Mouse (Mus musculus): ENCODE data around the gene Ube2cbp.

The Ube2cbp gene

DNA sequence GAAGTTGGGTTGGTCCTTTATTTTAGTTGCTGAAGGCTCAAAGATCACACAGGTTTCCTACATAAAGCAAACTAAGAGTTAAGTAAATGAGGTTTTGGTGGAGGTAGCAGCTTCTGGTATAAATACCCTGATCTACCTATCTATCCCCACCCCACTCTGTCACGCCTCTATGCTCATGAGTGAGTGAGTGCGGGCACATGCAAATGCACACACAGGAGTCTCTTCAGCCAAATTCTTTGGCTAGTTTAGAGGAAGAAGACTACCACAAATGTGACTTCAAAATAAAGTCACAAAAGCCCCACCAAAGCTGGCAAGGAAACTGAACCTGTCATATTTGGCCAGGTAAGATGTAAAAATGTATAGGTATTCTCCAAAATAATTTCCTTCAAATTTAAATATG, 149.1 kb downstream of the Ube2cbp start:
- no peak for DNase-seq (ENCODE audit: low read depth)

DNA sequence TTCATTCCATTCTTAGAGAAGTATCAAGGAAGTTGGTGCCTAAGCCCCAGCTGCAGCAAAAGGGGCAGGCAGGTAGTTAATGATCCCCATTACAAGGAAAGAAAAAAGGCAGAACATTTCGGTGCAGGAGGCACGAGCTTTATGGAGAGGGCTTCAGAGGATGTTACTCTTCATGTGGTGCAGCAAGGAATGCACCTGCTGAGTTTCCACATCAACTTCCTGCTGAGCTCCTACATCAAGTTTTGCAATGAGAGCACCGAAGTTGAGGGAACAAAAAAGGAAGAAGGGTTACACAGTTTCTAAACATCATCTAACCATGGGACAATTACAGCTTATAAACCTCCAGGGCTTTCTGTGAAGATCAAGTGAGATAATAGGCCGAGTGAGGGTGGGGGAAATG, 156.1 kb downstream of the Ube2cbp start:
- DNase-seq (ENCODE audit: low read depth) = no peak

DNA sequence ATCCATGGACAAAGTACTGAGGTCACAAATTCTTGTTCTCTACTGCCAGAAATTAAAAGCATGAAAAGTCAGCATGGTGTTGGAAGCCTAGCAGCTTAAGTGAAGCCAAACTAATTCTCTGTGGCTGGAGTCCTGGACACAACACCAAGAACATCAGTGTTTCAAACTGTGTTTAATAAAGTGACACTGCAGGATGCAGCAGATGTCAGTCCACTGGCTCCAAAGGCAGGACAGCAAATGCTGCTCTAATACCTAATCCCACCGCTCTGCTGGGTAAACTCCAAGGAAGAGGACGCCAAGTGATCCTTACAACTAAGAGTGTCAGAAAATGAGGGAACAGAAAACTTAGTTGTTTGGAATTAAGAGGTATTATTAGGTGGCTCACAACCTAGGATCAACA, 158.2 kb downstream of the Ube2cbp start:
- no peak for DNase-seq (ENCODE audit: low read depth)

DNA sequence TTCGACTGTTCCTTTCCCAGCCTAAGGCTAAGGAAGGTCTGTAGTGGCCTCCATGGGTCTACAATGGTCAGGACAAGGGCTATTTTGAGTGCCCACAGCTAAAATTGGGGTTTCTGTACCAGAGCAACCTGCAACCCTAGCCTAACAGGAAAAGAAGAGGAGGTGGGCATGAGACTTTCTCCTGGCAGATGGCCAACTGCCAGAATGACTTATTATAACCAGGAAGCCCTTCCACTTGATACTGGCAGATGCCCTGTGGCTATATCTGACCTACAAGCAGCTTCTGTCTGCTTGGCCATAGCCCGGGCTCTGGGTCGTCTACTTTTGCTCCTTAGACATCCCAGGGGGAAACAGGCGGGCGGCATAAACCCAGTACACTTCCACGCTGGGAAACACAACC, 163.3 kb downstream of the Ube2cbp start:
- no peak for DNase-seq (ENCODE audit: low read depth)

DNA sequence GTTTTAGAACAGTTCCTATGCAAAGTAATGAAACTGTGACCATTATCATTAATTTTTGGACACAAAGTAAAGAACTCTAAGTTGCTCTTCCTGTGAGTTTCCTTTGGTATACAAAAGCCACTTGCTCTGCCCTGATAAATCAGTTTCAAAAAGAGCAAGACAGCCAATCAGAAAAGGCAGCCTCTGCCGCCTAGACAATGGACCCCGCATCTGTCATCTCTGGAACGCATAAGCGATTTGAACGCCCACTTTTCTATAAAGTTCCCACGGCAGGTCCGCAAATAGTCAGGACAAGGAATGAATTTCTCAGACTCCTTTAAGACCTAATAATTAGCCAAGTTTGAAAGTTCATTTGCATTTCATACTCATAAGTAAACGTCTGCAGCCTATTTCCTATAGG, 166.2 kb downstream of the Ube2cbp start:
- no peak for DNase-seq (ENCODE audit: low read depth)

DNA sequence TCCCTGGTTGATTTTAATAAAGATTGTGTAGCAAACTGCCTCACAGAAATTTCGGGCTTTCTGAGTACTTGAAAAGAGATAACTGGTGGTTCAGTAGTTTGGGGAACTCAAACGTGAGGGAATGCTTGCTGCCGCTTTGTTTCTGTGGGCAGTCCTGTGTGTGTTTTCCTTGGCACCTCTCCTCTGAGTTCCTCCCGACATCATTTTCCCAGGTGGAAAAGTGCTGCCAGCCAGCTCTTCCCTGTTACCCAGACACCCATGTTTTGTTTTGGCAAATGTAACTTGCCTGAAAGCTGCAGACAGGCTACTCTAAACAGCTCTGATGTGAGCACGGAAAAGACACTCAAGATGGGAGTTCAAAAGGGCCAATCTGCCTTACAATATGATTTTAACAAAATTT, 166.6 kb downstream of the Ube2cbp start:
- no peak for DNase-seq (ENCODE audit: low read depth)

DNA sequence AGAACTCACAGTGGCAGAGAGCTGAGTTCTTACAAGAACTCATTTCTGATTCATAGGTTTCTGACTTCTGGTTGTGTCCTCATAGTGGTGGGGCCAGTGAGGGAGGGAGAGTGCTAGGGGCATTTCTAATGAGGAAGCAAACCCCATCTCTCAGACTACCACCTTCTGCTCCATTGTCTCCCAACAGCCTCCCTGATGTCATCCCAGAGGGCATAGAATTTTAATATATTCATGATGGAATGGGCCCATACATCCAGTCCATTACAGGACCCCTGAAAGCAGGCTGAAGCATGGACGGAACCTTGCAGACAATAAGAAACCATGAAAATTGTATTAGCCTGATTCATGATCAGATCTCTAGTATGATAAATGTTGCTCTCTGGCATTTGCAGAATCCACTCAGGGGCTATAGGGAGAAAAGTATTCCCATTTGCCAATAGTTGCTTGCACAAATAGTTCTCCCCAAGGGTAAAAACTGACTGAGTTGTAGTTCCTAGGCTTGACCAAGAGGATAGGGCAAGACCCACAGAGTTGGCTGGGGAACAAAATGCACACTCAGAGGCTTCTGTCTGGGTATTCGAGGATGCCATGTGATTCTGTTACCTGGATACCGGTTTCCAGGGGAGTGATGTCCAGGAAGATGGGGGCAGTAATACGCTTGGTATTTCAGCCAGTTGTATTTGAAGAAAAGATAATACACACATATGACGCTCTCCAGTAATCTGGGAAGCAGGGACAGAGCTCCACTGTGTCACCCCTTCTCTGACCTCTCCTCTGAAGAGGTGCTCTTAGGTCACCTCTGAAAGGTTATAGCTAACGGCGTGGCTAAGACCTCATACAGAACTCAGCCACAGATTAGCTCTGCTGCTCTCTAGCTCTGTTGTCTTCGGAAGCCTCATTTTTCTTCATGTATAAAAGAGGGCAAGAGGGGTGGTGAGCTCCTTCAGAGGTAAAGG, 167.8 kb downstream of the Ube2cbp start:
- no peak for DNase-seq (ENCODE audit: low read depth)

DNA sequence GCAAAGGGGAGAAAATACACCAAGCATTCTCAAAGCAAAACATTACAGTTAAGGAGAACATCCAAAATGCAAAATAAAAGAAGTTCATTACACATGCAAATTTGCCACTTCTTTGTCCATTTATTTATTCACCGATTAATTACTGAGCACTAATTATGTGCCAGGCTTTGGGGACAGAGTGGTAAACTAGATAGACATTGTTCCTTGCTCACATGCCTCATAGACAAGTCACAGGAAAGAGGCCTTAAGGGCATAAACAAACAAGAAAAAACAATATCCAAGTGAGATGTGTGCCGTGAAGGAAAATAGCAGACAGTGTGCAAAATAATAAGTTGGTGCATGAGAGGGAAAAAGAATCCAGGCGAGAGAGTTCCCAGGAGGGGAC, 177.2 kb downstream of the Ube2cbp start:
- no peak for DNase-seq (ENCODE audit: low read depth)

DNA sequence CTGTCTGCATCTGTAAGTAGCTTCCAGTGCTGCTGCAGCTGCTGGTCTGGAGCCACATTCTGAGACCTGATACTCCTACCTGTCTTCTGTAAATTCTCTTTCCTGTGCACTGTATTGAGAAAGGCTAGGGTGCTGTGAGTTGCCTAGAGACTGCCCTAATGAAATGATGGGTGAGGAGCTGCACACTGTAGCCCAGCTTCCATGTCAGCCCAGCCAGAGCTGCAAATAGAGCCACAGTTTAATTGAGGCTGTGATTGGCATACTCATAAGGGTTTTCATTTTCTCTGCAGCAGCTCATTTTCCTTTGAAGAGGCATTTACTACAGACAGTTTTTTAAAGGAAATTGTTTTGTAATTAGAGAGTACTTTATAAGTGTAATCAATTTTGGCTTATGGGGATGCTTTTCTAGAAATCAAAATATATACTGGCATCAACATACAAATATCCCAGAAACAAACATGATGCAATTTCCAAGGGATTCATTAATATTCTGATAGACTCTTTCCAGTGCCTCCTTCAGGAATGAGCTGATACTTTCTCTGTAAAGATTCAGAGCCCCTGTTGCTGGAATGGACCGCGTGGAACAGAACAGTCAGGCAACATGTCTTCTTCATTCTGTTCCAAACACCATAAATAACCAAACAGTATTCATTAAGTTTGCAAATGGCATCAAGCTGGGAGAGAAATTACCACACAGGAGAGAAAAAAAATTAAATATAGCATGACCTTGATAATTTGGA, 177.8 kb downstream of the Ube2cbp start:
- no peak for DNase-seq (ENCODE audit: low read depth)

DNA sequence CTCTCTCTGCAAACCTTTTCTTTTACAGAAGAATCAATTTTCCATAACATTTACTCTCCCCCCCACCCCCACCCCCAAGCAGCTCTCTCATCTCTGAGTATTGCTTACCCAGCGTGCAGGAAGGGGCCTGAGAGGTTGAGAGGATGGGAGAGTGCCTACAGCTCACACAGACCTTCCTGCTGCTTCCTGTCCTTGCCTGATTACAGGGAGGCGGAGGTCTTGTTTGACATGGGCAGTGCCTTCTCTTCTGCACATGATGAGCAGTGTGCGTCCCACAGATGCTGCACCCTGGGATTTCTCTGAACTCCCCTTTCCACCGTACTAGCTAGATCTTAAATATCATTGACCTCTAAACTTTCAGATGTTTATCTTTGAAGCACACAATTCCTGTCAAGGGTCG, 182.2 kb downstream of the Ube2cbp start:
- no peak for DNase-seq (ENCODE audit: low read depth)

DNA sequence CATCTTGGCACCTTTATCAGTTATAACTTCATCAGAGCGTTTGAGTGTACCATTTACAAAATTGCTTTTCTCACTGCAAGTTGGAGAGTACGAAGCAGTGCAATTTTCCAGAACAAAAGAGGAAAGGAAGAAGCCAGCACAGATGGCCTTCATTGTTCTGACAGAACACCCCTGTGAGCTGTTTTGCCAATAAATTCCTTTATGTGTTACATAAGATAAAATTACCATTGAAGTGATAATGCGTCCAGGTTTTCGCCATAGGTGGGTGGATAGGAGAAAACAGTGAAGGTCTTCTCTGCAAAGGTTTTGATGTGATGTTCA, 183.6 kb downstream of the Ube2cbp start:
- no peak for DNase-seq (ENCODE audit: low read depth)

DNA sequence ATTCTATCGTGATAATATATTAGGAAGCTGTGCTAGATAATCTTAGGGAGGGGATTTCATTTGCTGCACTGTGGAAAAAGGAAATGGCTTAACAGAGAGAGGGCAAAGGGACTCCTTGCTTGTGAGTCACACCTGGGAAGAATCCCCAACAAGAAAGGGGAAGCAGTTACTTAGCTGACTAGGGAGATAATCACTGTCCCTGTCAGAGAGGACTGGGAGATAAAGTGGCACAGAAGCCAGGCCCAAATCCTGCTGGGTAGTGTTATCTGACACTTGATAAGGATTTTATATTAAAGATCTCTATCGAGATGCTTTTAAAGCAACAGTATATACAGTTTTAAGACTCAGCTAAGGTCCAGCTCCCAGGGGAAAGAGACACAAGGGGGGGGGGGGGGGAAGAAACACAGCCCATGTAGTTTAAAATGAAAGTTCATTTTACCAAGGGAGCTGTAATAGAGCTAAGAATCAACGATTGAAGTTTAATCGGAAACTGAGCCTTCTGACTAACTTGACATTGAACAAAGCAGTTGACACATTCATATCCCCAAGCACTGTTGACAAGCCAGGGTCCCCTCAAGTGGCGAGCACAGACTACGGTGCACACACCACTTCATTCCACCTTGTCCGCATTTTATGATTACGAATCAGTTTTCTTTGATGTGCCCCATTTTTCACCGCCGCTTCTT, 184.1 kb downstream of the Ube2cbp start:
- DNase-seq (ENCODE audit: low read depth) = no peak

DNA sequence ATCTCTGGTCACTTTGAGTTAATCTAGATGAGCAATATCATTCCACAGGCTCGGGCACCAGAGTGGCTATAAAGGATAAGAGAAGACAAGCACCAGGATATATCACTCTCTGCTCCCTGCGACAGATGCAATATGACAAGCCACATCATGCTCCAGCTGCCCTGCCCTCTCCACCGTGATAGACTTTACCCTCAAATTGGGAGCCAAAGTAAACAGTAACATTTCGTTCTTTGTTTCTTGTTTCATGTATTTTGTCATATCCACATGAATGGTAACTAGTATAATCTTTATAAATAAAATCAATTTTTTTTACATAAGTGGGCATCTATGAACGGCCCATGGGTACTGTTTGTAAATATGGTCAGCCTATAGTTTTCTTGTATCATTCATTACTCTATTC, 195.2 kb downstream of the Ube2cbp start:
- no peak for DNase-seq (ENCODE audit: low read depth)

DNA sequence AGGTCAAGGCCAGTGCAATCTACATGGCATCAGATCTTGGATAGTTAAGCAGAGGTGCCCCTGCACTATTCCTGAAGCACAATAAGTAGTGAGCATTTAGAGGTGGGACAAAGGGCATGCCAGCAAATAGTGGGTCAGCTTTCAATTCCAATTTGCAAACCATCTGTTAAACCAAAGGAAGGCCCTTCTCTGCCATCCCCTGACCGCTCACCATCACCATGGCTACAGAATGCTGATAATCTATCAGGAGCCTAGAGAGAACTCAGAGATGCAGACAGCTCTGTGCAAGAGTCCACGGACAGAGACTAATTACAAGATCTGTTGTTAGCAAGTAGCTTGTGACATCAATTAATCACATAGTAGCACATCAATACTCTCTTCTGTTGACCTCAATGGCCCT, 198.1 kb downstream of the Ube2cbp start:
- DNase-seq (ENCODE audit: low read depth) = no peak

Measured in naive thymus-derived CD4-positive, alpha-beta T cell, adult 2 months (primary cell).